Mouse (Mus musculus) thymus, postnatal 25 days (tissue): ENCODE results near the gene Mical2.

Experiments
- DNase-seq: peaks from one replicate; pipeline ENCODE4 v3.0.0; 2022

Gene Mical2

GRCm38 (mm10) chr7:112244683-112245082, 19.0 kb downstream of the Mical2 start:
- DNase-seq, result no peak

GRCm38 (mm10) chr7:112245839-112246438, 20.3 kb downstream of the Mical2 start:
- no peak for DNase-seq

- no peak for DNase-seq
Measured at GRCm38 (mm10) chr7:112246442-112246841, 20.8 kb downstream of the Mical2 start.

GRCm38 (mm10) chr7:112247890-112248289, 22.2 kb downstream of the Mical2 start:
- no peak for DNase-seq

GRCm38 (mm10) chr7:112249476-112249875, 23.8 kb downstream of the Mical2 start:
- no peak for DNase-seq

- no peak for DNase-seq
Measured at GRCm38 (mm10) chr7:112252065-112252464, 26.4 kb downstream of the Mical2 start.

- no peak for DNase-seq
Measured at GRCm38 (mm10) chr7:112254233-112254632, 28.6 kb downstream of the Mical2 start.

GRCm38 (mm10) chr7:112255248-112255866, 29.7 kb downstream of the Mical2 start:
- DNase-seq, result no peak

GRCm38 (mm10) chr7:112258338-112258903, 32.8 kb downstream of the Mical2 start:
- DNase-seq, result no peak

DNA sequence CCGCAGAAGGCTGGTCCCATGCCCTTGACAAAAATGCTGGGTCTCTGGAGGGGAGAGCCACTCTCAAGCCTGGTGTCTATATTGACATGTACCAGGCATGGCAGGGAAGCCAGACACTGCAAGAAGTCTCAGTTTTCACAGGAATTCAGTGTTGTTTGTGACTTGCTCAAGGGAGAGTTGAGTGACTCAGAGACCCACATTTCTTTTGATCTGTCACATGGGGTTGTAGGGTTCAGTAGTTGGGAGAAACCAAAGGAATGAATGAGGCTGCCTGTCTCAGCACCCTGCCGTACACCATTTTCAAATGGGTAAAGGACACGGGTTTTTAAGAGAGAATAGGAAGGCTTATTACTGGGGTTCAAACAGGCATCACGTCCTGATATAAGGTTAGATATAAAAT, 33.6 kb downstream of the Mical2 start:
- no peak for DNase-seq

DNA sequence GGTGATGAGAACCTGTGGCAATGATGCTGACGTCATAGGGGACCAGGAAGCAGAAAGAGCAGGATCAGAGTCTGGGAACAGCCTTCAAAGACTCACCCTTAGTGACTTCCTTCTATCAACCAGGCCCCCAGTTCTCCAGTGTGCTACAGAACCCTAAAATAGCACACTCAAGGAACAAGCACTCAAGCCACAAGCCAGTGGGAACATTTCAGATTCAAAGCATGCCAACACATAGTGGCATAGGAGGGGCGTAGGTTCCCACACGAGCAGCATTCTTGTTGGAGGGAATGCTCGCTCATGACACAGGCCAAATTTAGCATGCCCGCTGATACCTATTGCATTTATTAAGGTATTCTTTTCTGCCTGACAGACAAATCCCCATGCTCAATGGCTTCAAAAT, 35.5 kb downstream of the Mical2 start:
- DNase-seq, result no peak

DNA sequence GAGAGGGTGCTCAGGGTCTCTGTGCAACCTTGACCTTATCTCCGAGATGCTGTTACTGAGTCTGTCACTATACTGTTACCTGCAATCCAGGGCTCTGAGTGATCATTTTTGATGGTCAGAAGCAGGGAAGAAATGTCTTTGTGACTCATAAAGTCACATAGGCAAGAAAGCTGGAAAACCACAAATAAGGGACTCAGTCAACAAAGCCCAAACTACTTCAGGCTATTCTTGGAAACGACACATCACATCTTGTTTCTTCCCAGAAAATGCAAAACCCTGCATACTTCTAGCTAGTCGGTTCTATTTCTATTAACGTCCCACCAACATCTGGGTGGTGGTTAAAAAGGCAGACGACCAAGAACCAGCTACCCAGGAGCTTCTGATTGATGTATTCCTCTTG, 41.6 kb downstream of the Mical2 start:
- no peak for DNase-seq

- no peak for DNase-seq
Measured at GRCm38 (mm10) chr7:112268761-112269425, 43.2 kb downstream of the Mical2 start.

GRCm38 (mm10) chr7:112270870-112271269, 45.2 kb downstream of the Mical2 start:
- DNase-seq, result no peak

- DNase-seq, result no peak
Measured at GRCm38 (mm10) chr7:112271627-112272026, 46.0 kb downstream of the Mical2 start.

GRCm38 (mm10) chr7:112272692-112273091, 47.0 kb downstream of the Mical2 start:
- no peak for DNase-seq

- DNase-seq, result no peak
Measured at GRCm38 (mm10) chr7:112273451-112273850, 47.8 kb downstream of the Mical2 start.

GRCm38 (mm10) chr7:112274611-112275010, 49.0 kb downstream of the Mical2 start:
- no peak for DNase-seq

- DNase-seq, result no peak
Measured at GRCm38 (mm10) chr7:112275093-112275492, 49.4 kb downstream of the Mical2 start.

DNA sequence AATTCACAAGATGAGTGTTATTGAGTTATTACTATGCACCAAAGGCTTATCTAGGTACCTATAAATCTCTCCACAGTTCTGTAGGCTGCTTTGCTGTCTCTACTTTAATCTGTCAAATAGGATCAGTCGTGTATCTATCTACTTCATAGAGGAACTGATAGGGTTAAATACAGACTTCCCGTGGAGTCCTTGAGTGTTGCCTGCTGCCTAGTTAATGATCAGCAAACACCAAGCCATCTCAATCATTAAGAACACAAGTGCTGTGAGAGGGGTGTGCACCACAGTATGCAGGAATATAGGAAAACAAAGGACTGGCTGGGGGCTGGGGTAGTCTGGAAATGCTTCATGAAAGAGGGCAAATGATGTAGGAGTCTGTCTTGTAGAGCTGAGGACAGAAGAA, 50.2 kb downstream of the Mical2 start:
- DNase-seq, result no peak

DNA sequence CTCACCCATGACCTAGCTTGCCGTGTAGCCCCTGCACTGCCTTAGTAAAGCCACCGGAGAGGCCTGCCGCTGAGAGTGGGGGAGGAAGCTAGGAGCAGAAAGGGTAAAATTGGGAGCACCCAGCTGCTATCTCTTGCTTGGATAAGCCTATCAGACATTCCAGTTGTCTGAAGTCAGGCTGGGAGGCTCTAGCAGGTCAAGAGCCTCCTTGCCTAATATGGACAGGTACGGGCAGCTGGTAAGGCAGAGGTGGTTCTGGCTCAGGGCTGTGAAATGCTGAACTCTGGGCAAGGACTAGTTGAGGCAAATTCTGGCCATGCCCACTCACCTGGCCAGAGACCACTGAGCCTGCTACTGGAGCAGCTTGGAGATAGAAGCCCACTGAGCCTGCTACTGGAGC, 51.2 kb downstream of the Mical2 start:
- DNase-seq, result no peak

GRCm38 (mm10) chr7:112278648-112279047, 53.0 kb downstream of the Mical2 start:
- no peak for DNase-seq

DNA sequence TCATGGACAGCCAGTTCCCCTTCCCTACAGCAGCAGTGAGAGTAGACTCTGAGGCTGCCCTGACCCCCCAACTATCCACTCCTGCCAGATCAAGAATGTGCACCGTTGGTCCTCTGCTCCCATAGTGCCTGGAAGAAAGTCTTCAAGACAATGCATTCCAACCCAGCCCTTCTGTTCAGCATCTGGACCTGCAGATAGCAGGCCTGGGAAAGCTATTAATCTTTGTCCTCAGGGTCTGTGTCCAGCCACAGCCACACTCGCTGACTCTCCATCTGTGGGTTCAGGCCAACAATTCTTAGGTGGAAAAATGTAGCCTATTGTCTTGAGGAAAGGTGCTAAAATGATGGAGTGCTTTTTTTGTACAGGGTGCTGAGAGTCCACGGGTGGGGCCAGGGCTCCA, 54.8 kb downstream of the Mical2 start:
- DNase-seq, result no peak
